Comparison of ENCODE assay signal across 9 mouse cellular contexts in the genomic region with DNA sequence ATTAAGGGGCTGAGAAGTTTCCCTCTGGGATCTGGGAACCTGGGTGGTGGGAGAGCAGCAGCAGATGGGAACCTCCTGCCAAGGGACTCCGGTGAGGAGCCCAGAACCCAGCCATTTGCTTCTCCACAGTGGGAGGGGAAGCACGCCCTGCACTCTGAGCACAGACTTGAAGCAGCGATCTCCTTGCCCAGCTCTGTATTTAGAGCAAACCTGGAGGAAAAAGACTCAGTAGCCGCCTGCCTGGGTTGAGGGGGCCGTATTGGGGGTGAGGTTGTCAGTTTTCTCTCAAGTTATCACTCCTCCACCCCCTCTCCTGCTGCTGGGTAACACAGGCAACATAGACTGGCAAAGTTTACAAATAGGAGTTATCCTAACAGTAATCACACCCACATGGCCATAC. TPM values are rescaled to one million over a fixed set of nuclear protein-coding genes. Genes with fewer than 3 reads are reported as not detected.
A peak's percentile ranks its signal among the peaks of the same experiment; 100 is the strongest.
DNase-seq lines count a peak whose midpoint lies in the region; ATAC-seq and TF ChIP-seq lines count a peak whose summit lies in the region.
"Had no signal": no experiment of that assay in that cellular context is flagged by ENCODE, and none has a peak within 500 bp of the region (broad histone marks: within the 10 kb centered on the region; RNA-seq: fewer than 3 reads in every experiment).

No protein-coding gene starts in this region.

- no peak for TF ChIP-seq CTCF in liver, embryonic 14.5 days (IDR thresholded peaks at IDR 0.05; ENCODE audit: low read depth)

- WGBS in kidney, embryonic 14.5 days: 20% methylated on average over 5 of the region's 5 CpGs
- 26% methylated on average over 5 of the region's 5 CpGs for WGBS in forebrain, embryonic 14.5 days
- 14% methylated on average over 5 of the region's 5 CpGs for WGBS in liver, embryonic 14.5 days (ENCODE audit: insufficient replicate concordance)

- H3K4me3 ChIP-seq in kidney, embryonic 14.5 days (ENCODE audit: low read length): peak overlapping the region; percentile 6; the same call in 1 of the 2 replicates
- H3K4me3 ChIP-seq in ES-E14 (ENCODE audit: insufficient read depth in 1 of 2, low read depth in 1 of 2, low read length in 2 of 2, poor library complexity in 1 of 2, severe bottlenecking in 1 of 2): peak overlapping the region; percentile 53 to 63; a peak in 3 of 4 replicates
- H3K4me3 ChIP-seq in forebrain, embryonic 14.5 days (ENCODE audit: low read depth, low read length): peak overlapping the region; percentile 18
- no peak overlapping the region for H3K4me3 ChIP-seq in liver, embryonic 14.5 days (ENCODE audit: insufficient read depth in 1 of 2, low read depth in 2 of 2, low read length in 2 of 2)

- no peaks in the 10 kb centered on the region for H3K36me3 ChIP-seq in kidney, embryonic 14.5 days (ENCODE audit: control insufficient read depth, insufficient read depth, low read length)
- no peaks in the 10 kb centered on the region for H3K36me3 ChIP-seq in ES-E14 (ENCODE audit: control insufficient read depth, insufficient read depth, low read length, poor library complexity, severe bottlenecking)
- no peaks in the 10 kb centered on the region for H3K36me3 ChIP-seq in forebrain, embryonic 14.5 days (ENCODE audit: control insufficient read depth, insufficient read depth, low read length)
- H3K36me3 ChIP-seq in liver, embryonic 14.5 days (replicated peaks; ENCODE audit: control insufficient read depth, insufficient read depth, low read depth): no peaks in the 10 kb centered on the region

- no peak overlapping the region for H3K9ac ChIP-seq in kidney, embryonic 14.5 days (ENCODE audit: low read depth, low read length)
- H3K9ac ChIP-seq in ES-E14 (ENCODE audit: insufficient read depth, low read depth, low read length, poor library complexity, severe bottlenecking): no peak overlapping the region
- peak overlapping the region; percentile 52 for H3K9ac ChIP-seq in forebrain, embryonic 14.5 days (ENCODE audit: low read length)
- no peak overlapping the region for H3K9ac ChIP-seq in liver, embryonic 14.5 days (replicated peaks)

- H3K27me3 ChIP-seq in kidney, embryonic 14.5 days (ENCODE audit: control insufficient read depth, insufficient read depth, low read length): peaks cover 69% of the 10 kb centered on the region
- no peaks in the 10 kb centered on the region for H3K27me3 ChIP-seq in forebrain, embryonic 14.5 days (replicated peaks; ENCODE audit: control insufficient read depth, insufficient read depth, low read length)
- peaks cover 51% of the 10 kb centered on the region for H3K27me3 ChIP-seq in liver, embryonic 14.5 days (ENCODE audit: control insufficient read depth, insufficient read depth, low read length)

- no peak overlapping the region for H3K4me2 ChIP-seq in kidney, embryonic 14.5 days (replicated peaks; ENCODE audit: low read depth, low read length)
- H3K4me2 ChIP-seq in forebrain, embryonic 14.5 days (ENCODE audit: low read length): peak overlapping the region; percentile 43
- peak overlapping the region; percentile 8; the same call in 1 of the 2 replicates for H3K4me2 ChIP-seq in liver, embryonic 14.5 days (ENCODE audit: low read depth)

- no peaks in the 10 kb centered on the region for H3K4me1 ChIP-seq in kidney, embryonic 14.5 days (ENCODE audit: control insufficient read depth, insufficient read depth, low read length)
- H3K4me1 ChIP-seq in ES-E14 (ENCODE audit: control insufficient read depth in 2 of 2, insufficient read depth in 2 of 2, low read length in 2 of 2, poor library complexity in 1 of 2): no peaks in the 10 kb centered on the region
- H3K4me1 ChIP-seq in forebrain, embryonic 14.5 days (ENCODE audit: control insufficient read depth, insufficient read depth, low read length): no peaks in the 10 kb centered on the region
- H3K4me1 ChIP-seq in liver, embryonic 14.5 days (replicated peaks; ENCODE audit: control insufficient read depth in 2 of 2, insufficient read depth in 2 of 2, low read length in 1 of 2): no peaks in the 10 kb centered on the region

- TF ChIP-seq EP300 in liver, embryonic 14.5 days (IDR thresholded peaks at IDR 0.05; ENCODE audit: low read depth): no peak

- no peaks in the 10 kb centered on the region for H3K9me3 ChIP-seq in kidney, embryonic 14.5 days (ENCODE audit: control insufficient read depth, low read length)
- H3K9me3 ChIP-seq in ES-E14 (ENCODE audit: control insufficient read depth, insufficient read depth, low read depth, low read length): no peaks in the 10 kb centered on the region
- no peaks in the 10 kb centered on the region for H3K9me3 ChIP-seq in forebrain, embryonic 14.5 days (replicated peaks; ENCODE audit: control insufficient read depth, low read length)
- no peaks in the 10 kb centered on the region for H3K9me3 ChIP-seq in liver, embryonic 14.5 days (ENCODE audit: control insufficient read depth, low read length)

- in situ Hi-C loops in ES-E14 (cut with MboI; ENCODE audit: low sequenced_read_pairs in 2 of 2, unreplicated experiment in 2 of 2): no loop called here

- DNase-seq in kidney, postnatal 10 days: no peak
- no peak for DNase-seq in ES-E14 (ENCODE audit: low read depth, low spot score)
- peak; percentile 60 for DNase-seq in forebrain, embryonic 14.5 days (ENCODE audit: low spot score)
- no peak for DNase-seq in liver, embryonic 14.5 days (ENCODE audit: low read depth in 3 of 3, low spot score in 3 of 3)
- no peak for DNase-seq in spleen, postnatal 10 days (ENCODE audit: low spot score in 2 of 2)
- DNase-seq in right cerebral cortex, postnatal 14 days: no peak
- DNase-seq in ovary, postnatal 36 days (ENCODE audit: low spot score): no peak

- no peak overlapping the region for H3K27ac ChIP-seq in kidney, embryonic 14.5 days (ENCODE audit: low read depth, low read length)
- no peak overlapping the region for H3K27ac ChIP-seq in ES-E14 (ENCODE audit: insufficient read depth, low read depth, low read length, poor library complexity, severe bottlenecking)
- H3K27ac ChIP-seq in forebrain, embryonic 14.5 days (ENCODE audit: low read depth, low read length): peak overlapping the region; percentile 82
- no peak overlapping the region for H3K27ac ChIP-seq in liver, embryonic 14.5 days

- no peak; the same call in 1 of the 2 replicates for ATAC-seq in kidney, embryonic 14.5 days (ENCODE audit: low FRiP score, low TSS enrichment)
- peak; percentile 27 for ATAC-seq in forebrain, embryonic 14.5 days
- ATAC-seq in liver, embryonic 14.5 days (ENCODE audit: insufficient read depth): no peak

TF ChIP-seq in ES-E14, 5 proteins besides CTCF, POLR2A, EP300 and RAD21:
- no peak for TF ChIP-seq CHD2 (IDR thresholded peaks at IDR 0.05; ENCODE audit: low read depth, low read length)

RNA-seq across cellular contexts. Expression of a gene that starts 4.5 kb away (rescaled TPM):
- 0.07 TPM in 1 of 2 replicates, not detected in the other for polyA plus RNA-seq in kidney, embryonic 14.5 days (2014; fragmentation: Nextera tagmentation; extraction: Ambion mirVana)
- 0.09 TPM in 1 of 2 replicates, not detected in the other for total RNA-seq in ES-E14 (2012; rRNA removed)
- 32.4 and 32.7 TPM in 2 replicates for polyA plus RNA-seq in forebrain, embryonic 14.5 days (2014; fragmentation: Nextera tagmentation; extraction: Ambion mirVana)
- 0.02 and 0.08 TPM in 2 replicates for polyA plus RNA-seq in liver, embryonic 14.5 days (2012; rRNA removed)
- polyA plus RNA-seq in liver, embryonic 14.5 days (2014; fragmentation: Nextera tagmentation; extraction: Ambion mirVana): not detected in 2 replicates
- total RNA-seq: liver, adult 2 months had no signal
- polyA plus RNA-seq: liver, adult 2 months had no signal

Comparison
In these comparisons a context has a peak if more than half of its experiments do, and no peak if none do; other contexts are left out.
1. H3K4me3 ChIP-seq: peak in kidney, embryonic 14.5 days (single experiment), ES-E14 (2 of 2) and forebrain, embryonic 14.5 days (single experiment); none in liver, embryonic 14.5 days (0 of 2).
2. RNA of a gene that starts 4.5 kb away (polyA plus RNA-seq): 32.4 to 32.7 TPM in forebrain, embryonic 14.5 days; 0.07 TPM in kidney, embryonic 14.5 days and 0.02 to 0.08 TPM in liver, embryonic 14.5 days; every median in the first group is over 10 times any median in the second.